Mouse (Mus musculus) myocyte (in vitro differentiated cells): ENCODE measurements at regions not wholly inside any gene's neighbourhood (a gene's known extent, or its start where the extent isn't known, plus 50 kb on each side); places are given as distances from the start of the nearest gene placed in this dataset.

Experiments used
- H3K27me3 ChIP-seq: one replicate; pipeline ENCODE4 v1.6.1; 2011; ENCODE audit not compliant: control insufficient read depth, insufficient read depth, insufficient read length
- H3K36me3 ChIP-seq: one replicate; pipeline ENCODE4 v1.6.1; 2011; ENCODE audit not compliant: control insufficient read depth, insufficient read depth
- H3K4me2 ChIP-seq: one replicate; pipeline ENCODE4 v1.6.1; 2011; ENCODE audit warnings: low read depth, control low read depth
- H3K4me3 ChIP-seq: one replicate; pipeline ENCODE4 v1.5.1; 2011; ENCODE audit warnings: mild to moderate bottlenecking, control low read depth, moderate library complexity
- H3K79me2 ChIP-seq: one replicate; pipeline ENCODE4 v1.6.1; 2011; ENCODE audit not compliant: control insufficient read depth, insufficient read depth
- H3ac ChIP-seq: one replicate; pipeline ENCODE4 v1.6.1; 2011; ENCODE audit not compliant: control insufficient read depth, insufficient read length
- CEBPB ChIP-seq: IDR thresholded peaks from 2 replicates; pipeline ENCODE4 v1.6.1; 2011; ENCODE audit warnings: mild to moderate bottlenecking, moderate library complexity; ENCODE audit not compliant: poor library complexity, insufficient read depth, severe bottlenecking
- E2F4 ChIP-seq: IDR thresholded peaks from one replicate; pipeline ENCODE4 v1.6.1; 2011; ENCODE audit warnings: mild to moderate bottlenecking, control low read depth, moderate library complexity; ENCODE audit not compliant: insufficient read depth
- MAX ChIP-seq: IDR thresholded peaks from one replicate; pipeline ENCODE4 v1.6.1; 2011; ENCODE audit warnings: low read depth, mild to moderate bottlenecking, control low read depth
- MYOD1 ChIP-seq, 3 experiments: IDR thresholded peaks; one replicate each; pipeline ENCODE4 v1.6.1; 2011; ENCODE audit warnings: control low read depth in 2 of 3, low read depth in 2 of 3, mild to moderate bottlenecking in 2 of 3, moderate library complexity in 1 of 3; ENCODE audit not compliant: insufficient read length in 2 of 3, control insufficient read depth in 1 of 3
- MYOG ChIP-seq, 3 experiments: IDR thresholded peaks; one replicate each; pipeline ENCODE4 v1.6.1; 2011; ENCODE audit warnings: control low read depth in 2 of 3, low read depth in 2 of 3, mild to moderate bottlenecking in 2 of 3; ENCODE audit not compliant: insufficient read length in 2 of 3, control insufficient read depth in 1 of 3, insufficient read depth in 1 of 3
- POLR2A ChIP-seq: IDR thresholded peaks from one replicate; pipeline ENCODE4 v1.6.1; 2011; ENCODE audit warnings: low read depth, mild to moderate bottlenecking, control low read depth, moderate library complexity; ENCODE audit not compliant: insufficient read length
- POLR2AphosphoS2 ChIP-seq: IDR thresholded peaks from one replicate; pipeline ENCODE4 v1.6.1; 2011; ENCODE audit warnings: low read depth, control low read depth; ENCODE audit not compliant: insufficient read length
- REST ChIP-seq: IDR thresholded peaks from one replicate; pipeline ENCODE4 v1.6.1; 2011; ENCODE audit warnings: mild to moderate bottlenecking, control low read depth, moderate library complexity; ENCODE audit not compliant: insufficient read depth, insufficient read length
- SRF ChIP-seq: IDR thresholded peaks from one replicate; pipeline ENCODE4 v1.6.1; 2011; ENCODE audit warnings: low read depth; ENCODE audit not compliant: control insufficient read depth, insufficient read length
- TCF12 ChIP-seq: IDR thresholded peaks from one replicate; pipeline ENCODE4 v1.6.1; 2011; ENCODE audit warnings: mild to moderate bottlenecking, control low read depth; ENCODE audit not compliant: poor library complexity, insufficient read depth, severe bottlenecking
- TCF3 ChIP-seq: IDR thresholded peaks from one replicate; pipeline ENCODE4 v1.6.1; 2011; ENCODE audit warnings: low read depth, control low read depth; ENCODE audit not compliant: insufficient read length
- USF1 ChIP-seq: IDR thresholded peaks from one replicate; pipeline ENCODE4 v1.6.1; 2011; ENCODE audit warnings: low read depth, mild to moderate bottlenecking, control low read depth, moderate library complexity

GRCm38 (mm10) chr9:101510807-101511206, 259.2 kb upstream of the Ppp2r3a start:
- Histone ChIP-seq H3K4me3 (no peak overlapping the region), H3K36me3 (no peaks in the 10 kb centered on the region), H3K4me2 (no peak overlapping the region), H3K27me3 (no peaks in the 10 kb centered on the region), H3ac (no peak overlapping the region), H3K79me2 (no peaks in the 10 kb centered on the region)
- TF ChIP-seq MYOG (IDR thresholded peaks at IDR 0.05; ENCODE audit: control insufficient read depth in 1 of 3, insufficient read depth in 1 of 3, insufficient read length in 2 of 3, low read depth in 2 of 3) (no peak), MYOD1 (IDR thresholded peaks at IDR 0.05; ENCODE audit: control insufficient read depth in 1 of 3, insufficient read length in 2 of 3, low read depth in 2 of 3) (no peak)

- TF ChIP-seq MYOG (IDR thresholded peaks at IDR 0.05; ENCODE audit: control insufficient read depth in 1 of 3, insufficient read depth in 1 of 3, insufficient read length in 2 of 3, low read depth in 2 of 3) (no peak), SRF (no peak), MYOD1 (IDR thresholded peaks at IDR 0.05; ENCODE audit: control insufficient read depth in 1 of 3, insufficient read length in 2 of 3, low read depth in 2 of 3) (no peak), TCF3 (no peak)
- no peaks in the 10 kb centered on the region for H3K36me3 ChIP-seq
- no peak overlapping the region for H3K4me3 ChIP-seq
- H3K79me2 ChIP-seq, result no peaks in the 10 kb centered on the region
- no peaks in the 10 kb centered on the region for H3K27me3 ChIP-seq
- H3ac ChIP-seq, result no peak overlapping the region
- no peak overlapping the region for H3K4me2 ChIP-seq
Observed at GRCm38 (mm10) chr9:101509196-101509595, 257.6 kb upstream of the Ppp2r3a start.

- Histone ChIP-seq H3K4me3 (no peak overlapping the region), H3K79me2 (no peaks in the 10 kb centered on the region), H3K27me3 (no peaks in the 10 kb centered on the region), H3K36me3 (no peaks in the 10 kb centered on the region), H3ac (no peak overlapping the region), H3K4me2 (no peak overlapping the region)
- TF ChIP-seq CEBPB (no peak), MAX (no peak), MYOG (IDR thresholded peaks at IDR 0.05; ENCODE audit: control insufficient read depth in 1 of 3, insufficient read depth in 1 of 3, insufficient read length in 2 of 3, low read depth in 2 of 3) (no peak), POLR2AphosphoS2 (no peak), POLR2A (no peak), E2F4 (no peak), USF1 (no peak), REST (no peak), MYOD1 (IDR thresholded peaks at IDR 0.05; ENCODE audit: control insufficient read depth in 1 of 3, insufficient read length in 2 of 3, low read depth in 2 of 3) (no peak), TCF3 (no peak)
Observed at GRCm38 (mm10) chr9:101507023-101507690, 255.6 kb upstream of the Ppp2r3a start.

GRCm38 (mm10) chr9:101501706-101502465, 250.3 kb upstream of the Ppp2r3a start:
- no peaks in the 10 kb centered on the region for H3K36me3 ChIP-seq
- H3ac ChIP-seq, result no peak overlapping the region
- peak overlapping the region; percentile 87 for H3K4me2 ChIP-seq
- H3K27me3 ChIP-seq, result no peaks in the 10 kb centered on the region
- H3K79me2 ChIP-seq, result no peaks in the 10 kb centered on the region
- H3K4me3 ChIP-seq, result no peak overlapping the region
- TF ChIP-seq TCF12 (peak; percentile 39), CEBPB (0 out of 2 replicates have a peak, but pooled peaks have one; percentile 24), REST (no peak), MYOD1 (IDR thresholded peaks at IDR 0.05; ENCODE audit: control insufficient read depth in 1 of 3, insufficient read length in 2 of 3, low read depth in 2 of 3) (peak; percentile 41 to 71 (median 60)), MYOG (IDR thresholded peaks at IDR 0.05; ENCODE audit: control insufficient read depth in 1 of 3, insufficient read depth in 1 of 3, insufficient read length in 2 of 3, low read depth in 2 of 3) (peak in 2 of 3 experiments; percentile 62 to 71), TCF3 (no peak)

GRCm38 (mm10) chr9:101501036-101501435, 249.4 kb upstream of the Ppp2r3a start:
- no peaks in the 10 kb centered on the region for H3K36me3 ChIP-seq
- H3K4me2 ChIP-seq, result peak overlapping the region; percentile 87
- TF ChIP-seq TCF12 (peak; percentile 1), MYOD1 (IDR thresholded peaks at IDR 0.05; ENCODE audit: control insufficient read depth in 1 of 3, insufficient read length in 2 of 3, low read depth in 2 of 3) (peak in 2 of 3 experiments; percentile 29 to 41), USF1 (no peak), CEBPB (peak; percentile 87), SRF (no peak), POLR2AphosphoS2 (no peak), POLR2A (no peak), MAX (peak; percentile 7), MYOG (IDR thresholded peaks at IDR 0.05; ENCODE audit: control insufficient read depth in 1 of 3, insufficient read depth in 1 of 3, insufficient read length in 2 of 3, low read depth in 2 of 3) (no peak), E2F4 (no peak)
- no peaks in the 10 kb centered on the region for H3K79me2 ChIP-seq
- H3K4me3 ChIP-seq, result no peak overlapping the region
- no peak overlapping the region for H3ac ChIP-seq
- no peaks in the 10 kb centered on the region for H3K27me3 ChIP-seq
